Mouse (Mus musculus) forebrain, embryonic 15.5 days (tissue): ENCODE measurements around the gene Susd2. TPM values are rescaled to one million over a fixed set of nuclear protein-coding genes. Genes with fewer than 3 reads are reported as not detected.

Experiments used
- ATAC-seq: fragments of 200-750 bp; cut with Nextera tagmentation; replicated peaks from 2 replicates; pipeline ENCODE4 v1.8.0; 2017; ENCODE audit warnings: mild to moderate bottlenecking, moderate TSS enrichment, moderate library complexity
- H3K27ac ChIP-seq: fragments of 300-500 bp; sonication (generic); replicated peaks from 2 replicates; pipeline ENCODE4 v1.5.1; 2015; ENCODE audit warnings: mild to moderate bottlenecking, inconsistent platforms
- H3K27me3 ChIP-seq: fragments of 300-500 bp; sonication (generic); 2 replicates; pipeline ENCODE4 v1.6.1; 2015; ENCODE audit warnings: inconsistent platforms
- H3K36me3 ChIP-seq: fragments of 300-500 bp; sonication (generic); 2 replicates; pipeline ENCODE4 v1.6.1; 2015; ENCODE audit warnings: mild to moderate bottlenecking, inconsistent platforms
- H3K4me1 ChIP-seq: fragments of 300-500 bp; sonication (generic); 2 replicates; pipeline ENCODE4 v1.6.1; 2015; ENCODE audit warnings: inconsistent platforms
- H3K4me2 ChIP-seq: fragments of 300-500 bp; sonication (generic); replicated peaks from 2 replicates; pipeline ENCODE4 v1.6.1; 2015; ENCODE audit warnings: mild to moderate bottlenecking, inconsistent platforms
- H3K4me3 ChIP-seq: fragments of 300-500 bp; sonication (generic); 2 replicates; pipeline ENCODE4 v1.5.1; 2015; ENCODE audit warnings: mild to moderate bottlenecking, inconsistent platforms
- H3K9ac ChIP-seq: fragments of 300-500 bp; sonication (generic); replicated peaks from 2 replicates; pipeline ENCODE4 v1.6.1; 2015; ENCODE audit warnings: mild to moderate bottlenecking, inconsistent platforms
- H3K9me3 ChIP-seq: fragments of 300-500 bp; sonication (generic); 2 replicates; pipeline ENCODE4 v1.6.1; 2016; ENCODE audit warnings: inconsistent platforms
- WGBS: fragments of 180-500 bp; shearing (Covaris S2); methylation state at CpG from one replicate; pipeline ENCODE4 v1.1.7; 2015; ENCODE audit warnings: mixed read lengths; 5-methylcytosine and 5-hydroxymethylcytosine counted together
- polyA plus RNA-seq: library from polyadenylated mRNA; unstranded; fragments of >200 nt; fragmentation: Nextera tagmentation; extraction: Ambion mirVana; gene quantifications from 2 replicates; pipeline ENCODE4 v1.2.1, GENCODE M21; 2015

Gene Susd2
- polyA plus RNA-seq, 1 experiment from 2014 or later: 1.0 TPM

- WGBS: 91% methylated on average over 4 of the region's 4 CpGs
- no peaks in the 10 kb centered on the region for H3K4me1 ChIP-seq
- no peak overlapping the region for H3K27ac ChIP-seq
- no peak overlapping the region for H3K4me3 ChIP-seq
- H3K9me3 ChIP-seq: no peaks in the 10 kb centered on the region
- no peaks in the 10 kb centered on the region for H3K36me3 ChIP-seq
- H3K9ac ChIP-seq: no peak overlapping the region
- ATAC-seq: no peak
- no peaks in the 10 kb centered on the region for H3K27me3 ChIP-seq
- H3K4me2 ChIP-seq: no peak overlapping the region
These were observed 36.6 kb downstream of the Susd2 start for GRCm38 (mm10) chr10:75607253-75607652.

- ATAC-seq: no peak
- no peak overlapping the region for H3K4me3 ChIP-seq
- no peak overlapping the region for H3K27ac ChIP-seq
- H3K4me1 ChIP-seq: no peaks in the 10 kb centered on the region
- 45% methylated on average over 11 of the region's 11 CpGs for WGBS
- no peak overlapping the region for H3K4me2 ChIP-seq
- no peak overlapping the region for H3K9ac ChIP-seq
- no peaks in the 10 kb centered on the region for H3K27me3 ChIP-seq
- no peaks in the 10 kb centered on the region for H3K36me3 ChIP-seq
- H3K9me3 ChIP-seq: no peaks in the 10 kb centered on the region
These were observed 38.5 kb downstream of the Susd2 start for GRCm38 (mm10) chr10:75605162-75605846.

GRCm38 (mm10) chr10:75600189-75600730 is 43.5 kb downstream of the Susd2 start:
- Histone ChIP-seq H3K4me2 (no peak overlapping the region), H3K9me3 (no peaks in the 10 kb centered on the region), H3K27me3 (no peaks in the 10 kb centered on the region), H3K4me1 (no peaks in the 10 kb centered on the region; the same call in 1 of the 2 replicates), H3K36me3 (no peaks in the 10 kb centered on the region), H3K4me3 (no peak overlapping the region), H3K27ac (no peak overlapping the region), H3K9ac (no peak overlapping the region)
- 87% methylated on average over 7 of the region's 7 CpGs for WGBS
- ATAC-seq: no peak

GRCm38 (mm10) chr10:75595981-75596380 is 47.8 kb downstream of the Susd2 start:
- Histone ChIP-seq H3K27ac (no peak overlapping the region), H3K36me3 (no peaks in the 10 kb centered on the region), H3K27me3 (no peaks in the 10 kb centered on the region), H3K4me1 (no peaks in the 10 kb centered on the region; the same call in 1 of the 2 replicates), H3K4me3 (no peak overlapping the region), H3K4me2 (no peak overlapping the region), H3K9me3 (no peaks in the 10 kb centered on the region), H3K9ac (no peak overlapping the region)
- no peak for ATAC-seq
- WGBS: 71% methylated on average over 8 of the region's 8 CpGs

GRCm38 (mm10) chr10:75592585-75592984 is 51.2 kb downstream of the Susd2 start:
- Histone ChIP-seq H3K9ac (no peak overlapping the region), H3K4me3 (no peak overlapping the region), H3K4me2 (no peak overlapping the region), H3K27ac (no peak overlapping the region), H3K9me3 (no peaks in the 10 kb centered on the region), H3K36me3 (no peaks in the 10 kb centered on the region), H3K4me1 (peaks cover 7% of the 10 kb centered on the region), H3K27me3 (no peaks in the 10 kb centered on the region)
- no peak for ATAC-seq
- WGBS: 80% methylated on average over 7 of the region's 7 CpGs

GRCm38 (mm10) chr10:75591211-75591894 is 52.5 kb downstream of the Susd2 start:
- Histone ChIP-seq H3K4me1 (peaks cover 9% of the 10 kb centered on the region), H3K4me2 (no peak overlapping the region), H3K27me3 (no peaks in the 10 kb centered on the region), H3K4me3 (no peak overlapping the region), H3K36me3 (no peaks in the 10 kb centered on the region), H3K9me3 (no peaks in the 10 kb centered on the region), H3K27ac (no peak overlapping the region), H3K9ac (no peak overlapping the region)
- ATAC-seq: no peak
- 82% methylated on average over 12 of the region's 12 CpGs for WGBS

- H3K9ac ChIP-seq: no peak overlapping the region
- H3K4me2 ChIP-seq: no peak overlapping the region
- WGBS: 83% methylated on average over 16 of the region's 16 CpGs
- H3K9me3 ChIP-seq: no peaks in the 10 kb centered on the region
- no peak for ATAC-seq
- H3K4me3 ChIP-seq: no peak overlapping the region
- H3K36me3 ChIP-seq: no peaks in the 10 kb centered on the region
- H3K27ac ChIP-seq: no peak overlapping the region
- no peaks in the 10 kb centered on the region for H3K27me3 ChIP-seq
- peaks cover 14% of the 10 kb centered on the region for H3K4me1 ChIP-seq
These were observed 54.2 kb downstream of the Susd2 start for GRCm38 (mm10) chr10:75589651-75590050.

- 32% methylated on average over 5 of the region's 5 CpGs for WGBS
These were observed 54.7 kb downstream of the Susd2 start, which contains the start of gene Ggt5 for GRCm38 (mm10) chr10:75589129-75589528. Ggt5 (plus strand) TSS chr10:75589340.

GRCm38 (mm10) chr10:75588336-75588735 is 55.5 kb downstream of the Susd2 start:
- H3K9me3 ChIP-seq: no peaks in the 10 kb centered on the region
- no peaks in the 10 kb centered on the region for H3K27me3 ChIP-seq
- peaks cover 14% of the 10 kb centered on the region for H3K4me1 ChIP-seq
- 75% methylated on average over 5 of the region's 5 CpGs for WGBS
- no peak overlapping the region for H3K9ac ChIP-seq
- H3K4me2 ChIP-seq: no peak overlapping the region
- no peak for ATAC-seq
- H3K27ac ChIP-seq: no peak overlapping the region
- no peak overlapping the region for H3K4me3 ChIP-seq
- H3K36me3 ChIP-seq: no peaks in the 10 kb centered on the region

More at GRCm38 (mm10) chr10:75589129-75589528, 54.7 kb downstream of the Susd2 start, which contains the start of gene Ggt5:
- Histone ChIP-seq H3K36me3 (no peaks in the 10 kb centered on the region), H3K4me2 (no peak within 1 kb of the TSS), H3K9me3 (no peaks in the 10 kb centered on the region), H3K4me1 (peaks cover 14% of the 10 kb centered on the region), H3K4me3 (no peak within 1 kb of the TSS), H3K9ac (no peak within 1 kb of the TSS), H3K27me3 (no peaks in the 10 kb centered on the region), H3K27ac (no peak within 1 kb of the TSS)
- ATAC-seq: no peak

- WGBS: 93% methylated on average over 4 of the region's 4 CpGs
- H3K4me2 ChIP-seq: no peak overlapping the region
- no peaks in the 10 kb centered on the region for H3K9me3 ChIP-seq
- peaks cover 14% of the 10 kb centered on the region for H3K4me1 ChIP-seq
- H3K27me3 ChIP-seq: no peaks in the 10 kb centered on the region
- ATAC-seq: no peak
- no peak overlapping the region for H3K9ac ChIP-seq
- no peak overlapping the region for H3K27ac ChIP-seq
- no peak overlapping the region for H3K4me3 ChIP-seq
- no peaks in the 10 kb centered on the region for H3K36me3 ChIP-seq
These were observed 56.0 kb downstream of the Susd2 start for GRCm38 (mm10) chr10:75587781-75588180.
